Mouse (Mus musculus): Measurements from ENCODE around the gene Cdc42se1. TPM values are rescaled to one million over a fixed set of nuclear protein-coding genes. Genes with fewer than 3 reads are reported as not detected.

Cdc42se1 gene
- total and polyA plus RNA-seq, 3 experiments, result 55.3 to 128 (median 71.1) TPM

GRCm38 (mm10) chr3:95276428-95276934 lies 47.9 kb downstream of the Cdc42se1 start:
- Histone ChIP-seq H3K27me3 (replicated peaks) (no peaks in the 10 kb centered on the region), H3K27ac (ENCODE audit: insufficient read depth, low read depth) (no peak overlapping the region), H3K4me3 (replicated peaks in 1 of 3; ENCODE audit: low read depth in 2 of 3, low read length in 2 of 3, poor library complexity in 1 of 3) (no peak overlapping the region), H3K4me1 (ENCODE audit: control insufficient read depth in 1 of 2, insufficient read depth in 2 of 2) (peaks cover 0 to 32% of the 10 kb centered on the region in 2 experiments; a peak in 3 of 4 replicates), H3K36me3 (replicated peaks in 1 of 2; ENCODE audit: control insufficient read depth in 1 of 2, insufficient read depth in 1 of 2, low read length in 1 of 2) (peaks cover 0 to 14% of the 10 kb centered on the region in 2 experiments), H3K79me2 (replicated peaks; ENCODE audit: control insufficient read depth, extremely low read depth, insufficient read depth, poor library complexity, severe bottlenecking) (0 out of 2 replicates have a peak, but pooled peaks cover 2% of the 10 kb centered on the region), H3K4me2 (ENCODE audit: insufficient read depth, low read depth, poor library complexity, severe bottlenecking) (no peak overlapping the region), H3K9me3 (replicated peaks; ENCODE audit: low read length) (no peaks in the 10 kb centered on the region), H3K9ac (ENCODE audit: insufficient read depth, low read depth) (no peak overlapping the region)
- dilution Hi-C loops (cut with MboI; ENCODE audit: extremely low pct_ligation_motif_present, extremely low pct_unique_long_range_greater_than_20kb, low sequenced_read_pairs), result no loop called here
- TF ChIP-seq KAT2A (IDR thresholded peaks at IDR 0.05; ENCODE audit: insufficient replicate concordance, low read length) (no peak), MYC (IDR thresholded peaks at IDR 0.05; ENCODE audit: low read depth, low read length) (no peak), BHLHE40 (IDR thresholded peaks at IDR 0.05; ENCODE audit: low read depth, low read length) (no peak)
- in situ Hi-C loops (cut with MboI; ENCODE audit: low pct_ligation_motif_present, low pct_unique_long_range_greater_than_20kb, low sequenced_read_pairs), result no loop called here
- DNase-seq (ENCODE audit: extremely low read depth), result no peak

GRCm38 (mm10) chr3:95277149-95277551 lies 48.6 kb downstream of the Cdc42se1 start:
- Histone ChIP-seq H3K27me3 (replicated peaks) (no peaks in the 10 kb centered on the region), H3K79me2 (replicated peaks; ENCODE audit: control insufficient read depth, extremely low read depth, insufficient read depth, poor library complexity, severe bottlenecking) (0 out of 2 replicates have a peak, but pooled peaks cover 2% of the 10 kb centered on the region), H3K4me2 (ENCODE audit: insufficient read depth, low read depth, poor library complexity, severe bottlenecking) (no peak overlapping the region), H3K27ac (ENCODE audit: insufficient read depth, low read depth) (no peak overlapping the region), H3K4me3 (replicated peaks in 1 of 3; ENCODE audit: low read depth in 2 of 3, low read length in 2 of 3, poor library complexity in 1 of 3) (no peak overlapping the region), H3K36me3 (replicated peaks in 1 of 2; ENCODE audit: control insufficient read depth in 1 of 2, insufficient read depth in 1 of 2, low read length in 1 of 2) (peaks cover 0 to 12% of the 10 kb centered on the region in 2 experiments), H3K9ac (ENCODE audit: insufficient read depth, low read depth) (no peak overlapping the region), H3K4me1 (ENCODE audit: control insufficient read depth in 1 of 2, insufficient read depth in 2 of 2) (peaks cover 0 to 32% of the 10 kb centered on the region in 2 experiments; a peak in 3 of 4 replicates), H3K9me3 (replicated peaks; ENCODE audit: low read length) (no peaks in the 10 kb centered on the region)
- in situ Hi-C loops (cut with MboI; ENCODE audit: low pct_ligation_motif_present, low pct_unique_long_range_greater_than_20kb, low sequenced_read_pairs) (no loop called here), dilution Hi-C loops (cut with MboI; ENCODE audit: extremely low pct_ligation_motif_present, extremely low pct_unique_long_range_greater_than_20kb, low sequenced_read_pairs) (no loop called here)
- no peak for TF ChIP-seq CHD1 (IDR thresholded peaks at IDR 0.05; ENCODE audit: low read depth, low read length)
- TF ChIP-seq PAX5 (IDR thresholded peaks at IDR 0.05; ENCODE audit: low read length), result no peak
- no peak for TF ChIP-seq ZKSCAN1 (IDR thresholded peaks at IDR 0.05; ENCODE audit: borderline replicate concordance, low read depth, low read length)
- TF ChIP-seq HCFC1 (IDR thresholded peaks at IDR 0.05; ENCODE audit: low read depth, low read length), result no peak
- no peak for TF ChIP-seq UBTF (IDR thresholded peaks at IDR 0.05; ENCODE audit: low read depth, low read length)
- no peak for TF ChIP-seq ZMIZ1 (IDR thresholded peaks at IDR 0.05; ENCODE audit: low read depth, low read length)
- no peak for TF ChIP-seq TBP (conservative IDR thresholded peaks at IDR 0.05; ENCODE audit: low read depth, low read length)
- no peak for TF ChIP-seq USF2 (conservative IDR thresholded peaks at IDR 0.05; ENCODE audit: low read depth, low read length)
- TF ChIP-seq KAT2A (IDR thresholded peaks at IDR 0.05; ENCODE audit: insufficient replicate concordance, low read length), result no peak
- TF ChIP-seq MAFK (IDR thresholded peaks at IDR 0.05; ENCODE audit: insufficient replicate concordance, low read length), result no peak
- no peak for TF ChIP-seq SMC3 (IDR thresholded peaks at IDR 0.05; ENCODE audit: low read depth, low read length)
- TF ChIP-seq JUN (IDR thresholded peaks at IDR 0.05; ENCODE audit: insufficient read depth, low read depth, low read length), result no peak
- no peak for TF ChIP-seq SIN3A (IDR thresholded peaks at IDR 0.05; ENCODE audit: low read length)
- TF ChIP-seq ZNF384 (IDR thresholded peaks at IDR 0.05; ENCODE audit: low read depth, low read length), result no peak
- no peak for TF ChIP-seq ZC3H11A (IDR thresholded peaks at IDR 0.05; ENCODE audit: low read depth, low read length)
- TF ChIP-seq TCF12 (IDR thresholded peaks at IDR 0.05; ENCODE audit: low read depth, low read length), result no peak
- TF ChIP-seq E2F4 (IDR thresholded peaks at IDR 0.05; ENCODE audit: insufficient replicate concordance, low read depth, low read length), result no peak
- no peak for TF ChIP-seq ETS1 (conservative IDR thresholded peaks at IDR 0.05; ENCODE audit: low read depth, low read length)
- TF ChIP-seq MAZ (IDR thresholded peaks at IDR 0.05; ENCODE audit: low read depth, low read length), result no peak
- TF ChIP-seq MEF2A (IDR thresholded peaks at IDR 0.05; ENCODE audit: borderline replicate concordance, low read depth, low read length), result no peak
- no peak for DNase-seq (ENCODE audit: extremely low read depth)
